Mouse (Mus musculus): Measurements from ENCODE around the gene C1ql4.

DNA sequence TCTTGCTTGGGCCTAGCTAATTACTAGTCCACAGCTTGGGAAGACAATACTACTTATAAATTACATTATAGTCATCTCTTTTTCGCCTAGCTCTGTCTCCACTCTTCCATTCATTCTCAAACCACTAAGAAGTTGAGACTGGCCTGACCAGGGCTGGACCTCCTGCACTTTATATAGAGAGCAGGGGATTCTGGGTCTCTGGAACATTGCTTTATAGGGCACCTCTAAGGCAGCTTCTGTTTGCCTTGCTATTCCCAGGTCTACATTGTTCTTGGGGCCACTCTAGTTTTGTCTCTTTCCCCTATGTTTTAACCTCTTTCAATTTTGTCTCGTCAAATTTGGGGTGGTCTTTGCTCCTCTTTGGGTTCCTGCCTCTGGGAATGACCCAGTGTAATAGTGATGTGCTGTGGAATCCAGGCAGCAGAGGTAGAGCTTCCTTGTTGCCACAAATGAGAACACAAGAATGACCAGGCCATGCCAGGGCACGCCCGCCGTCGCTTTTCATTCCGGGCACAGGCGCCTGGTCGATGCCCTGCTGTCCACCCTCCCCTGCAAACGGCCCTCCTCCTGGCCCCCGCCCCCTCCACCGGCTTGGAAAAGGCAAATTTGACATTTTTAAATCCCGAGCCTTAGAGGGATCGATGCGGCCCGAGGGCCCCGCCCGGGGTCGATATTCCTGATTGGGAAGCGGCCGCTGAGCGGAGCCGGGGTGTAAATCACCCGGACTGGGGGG is 8.6 kb upstream of the C1ql4 start:
- TF ChIP-seq CTCF (IDR thresholded peaks at IDR 0.05; ENCODE audit: extremely low read depth, insufficient read depth, low read length) (no peak), POLR2A (IDR thresholded peaks at IDR 0.05; ENCODE audit: extremely low read depth, insufficient read depth, low read length) (no peak)

Data from cortical plate, adult 2 months (tissue).